Mouse (Mus musculus): ENCODE measurements around the gene Sdr42e1.

Gene Sdr42e1

GRCm38 (mm10) chr8:117673430-117673830 is at the start of gene Sdr42e1:
Sdr42e1 (minus strand) TSS chr8:117673689.
- peak; percentile 50 to 65 for DNase-seq (ENCODE audit: low spot score in 2 of 2)

- no peak for DNase-seq (ENCODE audit: low spot score in 2 of 2)
Measured at GRCm38 (mm10) chr8:117718152-117718860, 44.8 kb upstream of the Sdr42e1 start.

- DNase-seq (ENCODE audit: low spot score in 2 of 2): no peak
Measured at GRCm38 (mm10) chr8:117715896-117716295, 42.4 kb upstream of the Sdr42e1 start.

- peak in 1 of 2 experiments; percentile 51 for DNase-seq (ENCODE audit: low spot score in 2 of 2)
Measured at GRCm38 (mm10) chr8:117714604-117715003, 41.1 kb upstream of the Sdr42e1 start.

GRCm38 (mm10) chr8:117712226-117712625 is 38.7 kb upstream of the Sdr42e1 start:
- no peak for DNase-seq (ENCODE audit: low spot score in 2 of 2)

GRCm38 (mm10) chr8:117706141-117706540 is 32.7 kb upstream of the Sdr42e1 start:
- DNase-seq (ENCODE audit: low spot score in 2 of 2): peak in 1 of 2 experiments; percentile 28

- peak; percentile 18 to 27 for DNase-seq (ENCODE audit: low spot score in 2 of 2)
Measured at GRCm38 (mm10) chr8:117702701-117703100, 29.2 kb upstream of the Sdr42e1 start.

- peak; percentile 32 to 39 for DNase-seq (ENCODE audit: low spot score in 2 of 2)
Measured at GRCm38 (mm10) chr8:117701859-117702258, 28.4 kb upstream of the Sdr42e1 start, which contains the start of gene Hsd17b2. Hsd17b2 (plus strand) TSS chr8:117701904.

- no peak for DNase-seq (ENCODE audit: low spot score in 2 of 2)
Measured at GRCm38 (mm10) chr8:117701246-117701645, 27.8 kb upstream of the Sdr42e1 start.

GRCm38 (mm10) chr8:117700699-117701098 is 27.2 kb upstream of the Sdr42e1 start:
- no peak for DNase-seq (ENCODE audit: low spot score in 2 of 2)

GRCm38 (mm10) chr8:117697248-117697647 is 23.8 kb upstream of the Sdr42e1 start:
- DNase-seq (ENCODE audit: low spot score in 2 of 2): peak; percentile 35 to 45

GRCm38 (mm10) chr8:117695636-117696035 is 22.1 kb upstream of the Sdr42e1 start:
- no peak for DNase-seq (ENCODE audit: low spot score in 2 of 2)

GRCm38 (mm10) chr8:117692131-117692530 is 18.6 kb upstream of the Sdr42e1 start:
- peak; percentile 20 to 30 for DNase-seq (ENCODE audit: low spot score in 2 of 2)

- DNase-seq (ENCODE audit: low spot score in 2 of 2): no peak
Measured at GRCm38 (mm10) chr8:117687890-117688289, 14.4 kb upstream of the Sdr42e1 start.

GRCm38 (mm10) chr8:117684504-117684903 is 11.0 kb upstream of the Sdr42e1 start:
- DNase-seq (ENCODE audit: low spot score in 2 of 2): no peak

GRCm38 (mm10) chr8:117683925-117684472 is 10.5 kb upstream of the Sdr42e1 start:
- no peak for DNase-seq (ENCODE audit: low spot score in 2 of 2)

GRCm38 (mm10) chr8:117678650-117679049 is 5.2 kb upstream of the Sdr42e1 start:
- DNase-seq (ENCODE audit: low spot score in 2 of 2): no peak

- DNase-seq (ENCODE audit: low spot score in 2 of 2): no peak
Measured at GRCm38 (mm10) chr8:117677011-117677410, 3.5 kb upstream of the Sdr42e1 start.

GRCm38 (mm10) chr8:117676460-117676859 is 3.0 kb upstream of the Sdr42e1 start:
- DNase-seq (ENCODE audit: low spot score in 2 of 2): no peak

GRCm38 (mm10) chr8:117675171-117675570 is 1.7 kb upstream of the Sdr42e1 start:
- no peak for DNase-seq (ENCODE audit: low spot score in 2 of 2)

GRCm38 (mm10) chr8:117672558-117672957 is 931 bp downstream of the Sdr42e1 start:
- DNase-seq (ENCODE audit: low spot score in 2 of 2): no peak

- DNase-seq (ENCODE audit: low spot score in 2 of 2): no peak
Measured at GRCm38 (mm10) chr8:117670461-117670860, 3.0 kb downstream of the Sdr42e1 start.

All from urinary bladder, postnatal 36 days (tissue).